Mouse (Mus musculus) forebrain, postnatal 0 days (tissue): Measurements from ENCODE around the gene Sntg2. TPM values are rescaled to one million over a fixed set of nuclear protein-coding genes. Genes with fewer than 3 reads are reported as not detected.
A peak's percentile ranks its signal among the peaks of the same experiment; 100 is the strongest.

Experiments
- ATAC-seq: fragments of 200-750 bp; cut with Nextera tagmentation; 2 replicates; pipeline ENCODE4 v1.8.0; 2017; ENCODE audit warnings: mild to moderate bottlenecking, moderate library complexity
- DNase-seq: peaks from one replicate; pipeline ENCODE4 v3.0.0-alpha.2; 2015
- H3K27ac ChIP-seq: fragments of 300-500 bp; sonication (generic); 2 replicates; pipeline ENCODE4 v1.5.1; 2014; ENCODE audit warnings: low read depth, mild to moderate bottlenecking, antibody characterized with exemption, low read length, moderate library complexity, mixed read lengths
- H3K27me3 ChIP-seq: fragments of 300-500 bp; sonication (generic); 2 replicates; pipeline ENCODE4 v1.6.1; 2014; ENCODE audit warnings: mild to moderate bottlenecking, low read length, mixed read lengths; ENCODE audit not compliant: insufficient read depth
- H3K36me3 ChIP-seq: fragments of 300-500 bp; sonication (generic); 2 replicates; pipeline ENCODE4 v1.6.1; 2014; ENCODE audit warnings: mild to moderate bottlenecking, moderate library complexity; ENCODE audit not compliant: insufficient read depth
- H3K4me1 ChIP-seq: fragments of 300-500 bp; sonication (generic); 2 replicates; pipeline ENCODE4 v1.6.1; 2014; ENCODE audit warnings: antibody characterized with exemption; ENCODE audit not compliant: insufficient read depth
- H3K4me2 ChIP-seq: fragments of 300-500 bp; sonication (generic); 2 replicates; pipeline ENCODE4 v1.6.1; 2014; ENCODE audit warnings: low read depth, mild to moderate bottlenecking, moderate library complexity
- H3K4me3 ChIP-seq: fragments of 300-500 bp; sonication (generic); 2 replicates; pipeline ENCODE4 v1.5.1; 2014; ENCODE audit warnings: low read depth, low read length, mixed read lengths
- H3K9ac ChIP-seq: fragments of 300-500 bp; sonication (generic); 2 replicates; pipeline ENCODE4 v1.6.1; 2014; ENCODE audit warnings: mild to moderate bottlenecking
- H3K9me3 ChIP-seq: fragments of 300-500 bp; sonication (generic); 2 replicates; pipeline ENCODE4 v1.6.1; 2016; ENCODE audit warnings: low read length
- CTCF ChIP-seq: sonication (generic); IDR thresholded peaks from 2 replicates; pipeline ENCODE4 v1.5.1; 2016; ENCODE audit warnings: antibody characterized with exemption, control low read depth, low read depth
- WGBS: fragments of 180-500 bp; shearing (Covaris S2); extraction: QIAGEN DNeasy Blood & Tissue Kit; methylation state at CpG from one replicate; pipeline ENCODE4 v1.1.7; 2014; 5-methylcytosine and 5-hydroxymethylcytosine counted together
- polyA plus RNA-seq: library from polyadenylated mRNA; unstranded; fragments of >200 nt; fragmentation: Nextera tagmentation; extraction: Ambion mirVana; gene quantifications from 2 replicates; pipeline ENCODE4 v1.2.1, GENCODE M21; 2015
- total RNA-seq: library from RNA; depleted of rRNA; stranded (reverse); fragments of >200 nt; gene quantifications from 2 replicates; pipeline ENCODE4 v1.2.3, GENCODE M21; 2014

Gene Sntg2
- total and polyA plus RNA-seq, 2 experiments from 2014 or later: 4.6 to 7.1 TPM

- no peaks in the 10 kb centered on the region for H3K36me3 ChIP-seq
- TF ChIP-seq CTCF: no peak
- H3K27ac ChIP-seq: no peak overlapping the region
- 80% methylated on average over 5 of the region's 5 CpGs for WGBS
- no peaks in the 10 kb centered on the region for H3K27me3 ChIP-seq
- ATAC-seq (no peak), DNase-seq (no peak)
- no peak overlapping the region for H3K4me3 ChIP-seq
- no peaks in the 10 kb centered on the region for H3K9me3 ChIP-seq
- H3K9ac ChIP-seq: no peak overlapping the region
- no peaks in the 10 kb centered on the region for H3K4me1 ChIP-seq
- no peak overlapping the region for H3K4me2 ChIP-seq
Measured at GRCm38 (mm10) chr12:30161731-30162406, 211.3 kb downstream of the Sntg2 start.

DNA sequence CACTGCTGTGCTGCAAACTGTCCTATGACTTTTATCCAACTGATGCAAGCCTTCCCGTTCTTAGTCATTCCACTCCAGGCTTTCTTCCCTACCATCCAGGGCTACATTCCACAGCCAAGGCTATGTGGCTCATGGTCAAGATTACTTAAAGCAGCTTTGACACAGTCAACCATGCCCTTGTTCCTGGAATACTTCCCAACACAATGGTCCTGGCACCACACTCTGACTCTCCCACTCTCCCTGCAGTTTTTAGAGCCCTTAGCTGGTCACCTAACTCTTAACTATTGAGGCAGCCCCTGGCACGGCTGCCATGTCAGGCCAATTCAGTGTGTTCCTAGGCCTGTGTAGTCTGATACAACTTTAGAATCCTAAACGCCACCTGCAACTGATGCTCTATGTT is 212.7 kb downstream of the Sntg2 start:
- Histone ChIP-seq H3K27me3 (no peaks in the 10 kb centered on the region), H3K4me2 (no peak overlapping the region), H3K4me1 (no peaks in the 10 kb centered on the region), H3K36me3 (no peaks in the 10 kb centered on the region), H3K27ac (no peak overlapping the region), H3K4me3 (no peak overlapping the region), H3K9me3 (no peaks in the 10 kb centered on the region), H3K9ac (no peak overlapping the region)
- 63% methylated on average over 3 of the region's 3 CpGs for WGBS
- peak; percentile 29 for DNase-seq
- ATAC-seq: peak; percentile 62
- no peak for TF ChIP-seq CTCF

- Histone ChIP-seq H3K27me3 (no peaks in the 10 kb centered on the region), H3K27ac (no peak overlapping the region), H3K9me3 (no peaks in the 10 kb centered on the region), H3K4me1 (no peaks in the 10 kb centered on the region), H3K36me3 (no peaks in the 10 kb centered on the region), H3K9ac (no peak overlapping the region), H3K4me2 (no peak overlapping the region), H3K4me3 (no peak overlapping the region)
- DNase-seq (no peak), ATAC-seq (no peak)
- 80% methylated on average over 8 of the region's 8 CpGs for WGBS
- no peak for TF ChIP-seq CTCF
Measured at GRCm38 (mm10) chr12:30159788-30160187, 213.4 kb downstream of the Sntg2 start.

GRCm38 (mm10) chr12:30154079-30154673 is 219.0 kb downstream of the Sntg2 start:
- Histone ChIP-seq H3K36me3 (no peaks in the 10 kb centered on the region), H3K4me3 (no peak overlapping the region), H3K9ac (no peak overlapping the region), H3K4me1 (no peaks in the 10 kb centered on the region), H3K4me2 (no peak overlapping the region), H3K9me3 (no peaks in the 10 kb centered on the region), H3K27ac (no peak overlapping the region), H3K27me3 (no peaks in the 10 kb centered on the region)
- DNase-seq (peak; percentile 59), ATAC-seq (peak; percentile 50)
- TF ChIP-seq CTCF: no peak
- WGBS: 34% methylated on average over 7 of the region's 7 CpGs

- no peak overlapping the region for H3K4me3 ChIP-seq
- DNase-seq (no peak), ATAC-seq (no peak)
- WGBS: 63% methylated on average over 3 of the region's 3 CpGs
- H3K36me3 ChIP-seq: no peaks in the 10 kb centered on the region
- H3K9ac ChIP-seq: no peak overlapping the region
- H3K4me2 ChIP-seq: no peak overlapping the region
- TF ChIP-seq CTCF: peak; percentile 24; the same call in 1 of the 2 replicates
- H3K27me3 ChIP-seq: no peaks in the 10 kb centered on the region
- H3K9me3 ChIP-seq: no peaks in the 10 kb centered on the region
- H3K27ac ChIP-seq: no peak overlapping the region
- no peaks in the 10 kb centered on the region for H3K4me1 ChIP-seq
Measured at GRCm38 (mm10) chr12:30142085-30142484, 231.1 kb downstream of the Sntg2 start.

DNA sequence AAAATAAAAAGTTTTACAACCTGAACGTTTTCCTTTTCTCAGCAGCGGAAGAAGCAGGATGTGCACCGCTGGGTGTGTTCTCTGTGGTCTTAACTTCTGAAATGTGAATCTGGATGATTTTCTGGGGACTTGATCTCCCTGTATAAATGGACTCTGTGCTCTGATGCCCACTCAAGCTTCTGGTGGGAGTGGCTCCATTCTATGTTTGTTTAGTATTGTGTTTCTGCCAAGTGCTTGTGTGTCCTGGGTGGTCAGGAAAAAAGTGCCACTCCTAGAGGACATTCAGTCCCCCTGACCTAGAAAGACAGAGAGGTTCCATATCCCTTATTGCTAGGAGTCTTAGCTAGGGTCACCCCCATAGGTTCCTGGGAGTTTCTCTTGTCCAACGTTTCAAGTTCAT is 240.7 kb downstream of the Sntg2 start, which contains the start of gene Tpo:
Gene Tpo, minus strand, starts transcription at position 101 of the 400 bp plus-strand sequence.
- Histone ChIP-seq H3K9me3 (no peaks in the 10 kb centered on the region), H3K9ac (no peak within 1 kb of the TSS), H3K4me1 (0 out of 2 replicates have a peak, but pooled peaks cover 5% of the 10 kb centered on the region), H3K4me2 (no peak within 1 kb of the TSS), H3K27ac (no peak within 1 kb of the TSS), H3K4me3 (no peak within 1 kb of the TSS), H3K36me3 (no peaks in the 10 kb centered on the region), H3K27me3 (no peaks in the 10 kb centered on the region)
- TF ChIP-seq CTCF: no peak
- 91% methylated on average over 4 of the region's 4 CpGs for WGBS
- ATAC-seq: no peak
- DNase-seq: no peak

DNA sequence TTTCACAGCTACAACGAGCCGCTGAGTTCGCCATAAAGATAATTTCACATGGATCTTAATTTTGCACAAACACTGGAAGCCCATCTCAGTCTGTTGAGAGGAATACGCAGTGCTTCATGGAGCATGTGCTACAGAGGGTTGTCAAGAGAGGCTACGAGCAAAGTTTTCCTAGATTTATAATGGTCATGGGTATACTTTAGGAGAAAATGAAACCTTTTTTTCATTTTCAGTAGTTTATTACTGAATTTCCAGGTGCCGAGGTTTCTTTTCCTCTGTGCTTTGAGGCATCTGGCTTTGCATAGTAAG is 243.8 kb downstream of the Sntg2 start:
- Histone ChIP-seq H3K4me2 (peak overlapping the region; percentile 35), H3K36me3 (no peaks in the 10 kb centered on the region), H3K27me3 (no peaks in the 10 kb centered on the region), H3K9me3 (no peaks in the 10 kb centered on the region), H3K4me3 (no peak overlapping the region), H3K4me1 (0 out of 2 replicates have a peak, but pooled peaks cover 5% of the 10 kb centered on the region), H3K9ac (no peak overlapping the region), H3K27ac (peak overlapping the region; percentile 82; the same call in 1 of the 2 replicates)
- DNase-seq (no peak), ATAC-seq (no peak; the same call in 1 of the 2 replicates)
- WGBS: 31% methylated on average over 6 of the region's 6 CpGs
- no peak for TF ChIP-seq CTCF
